Mouse (Mus musculus) gastrocnemius, postnatal 36 days (tissue): Measurements from ENCODE around the gene Dnajb12. TPM values are rescaled to one million over a fixed set of nuclear protein-coding genes. Genes with fewer than 3 reads are reported as not detected.

Source experiments
- DNase-seq, 2 experiments: peaks; one replicate each; pipeline ENCODE4 v3.0.0; 2022
- intact Hi-C: fragments of 180-260 bp; cut with DNase I; formaldehyde crosslinking; loops from one replicate; pipeline ENCODE4 v1.15.1; 2025
- long read RNA-seq, 2 experiments: library from polyadenylated mRNA; stranded (forward); transcript quantifications; one replicate each; pipeline ENCODE4 v2.0.0; 2021
- total RNA-seq, 2 experiments: library from RNA; stranded (reverse); gene quantifications; 2 replicates each; pipeline ENCODE4 v1.2.3; 2021

The Dnajb12 gene
- 10 to 100 TPM; 54.7 to 61.2 TPM for total RNA-seq
- long read RNA-seq, experiment 1, transcript Dnajb12-201 (9 exons, 2,238 nt), result minor isoform, 6 of 84 reads
- long read RNA-seq, experiment 1, transcript Dnajb12-205 (9 exons, 3,041 nt), result major isoform, 13 of 84 reads
- long read RNA-seq, experiment 1, transcript Dnajb12-204 (9 exons, 3,070 nt), result minor isoform, 9 of 84 reads
- long read RNA-seq, experiment 1, partial matches to known transcripts, result 15 of 84 reads
- long read RNA-seq, experiment 1, other reads (novel, unspliced or antisense), result 41 of 84 reads
- long read RNA-seq, experiment 2, transcript Dnajb12-205 (9 exons, 3,041 nt), result major isoform, 23 of 115 reads
- long read RNA-seq, experiment 2, transcript Dnajb12-204 (9 exons, 3,070 nt), result minor isoform, 20 of 115 reads
- long read RNA-seq, experiment 2, transcript Dnajb12-201 (9 exons, 2,238 nt), result minor isoform, 15 of 115 reads
- long read RNA-seq, experiment 2, partial matches to known transcripts, result 10 of 115 reads
- long read RNA-seq, experiment 2, other reads (novel, unspliced or antisense), result 47 of 115 reads

- intact Hi-C loops, result no loop called here
- DNase-seq, result peak; percentile 90 to 96
These were observed at the start of gene Dnajb12 for GRCm38 (mm10) chr10:59879255-59880028. Gene Dnajb12, plus strand, starts transcription at chr10:59879556.

- intact Hi-C loops, result no loop called here
- DNase-seq, result no peak
These were observed 49.5 kb upstream of the Dnajb12 start for GRCm38 (mm10) chr10:59829886-59830285.

GRCm38 (mm10) chr10:59831950-59832349 is 47.4 kb upstream of the Dnajb12 start:
- intact Hi-C loops, result no loop called here
- DNase-seq, result no peak

- intact Hi-C loops, result no loop called here
These were observed 43.8 kb upstream of the Dnajb12 start for GRCm38 (mm10) chr10:59835301-59836155.

GRCm38 (mm10) chr10:59837490-59837889 is 41.9 kb upstream of the Dnajb12 start:
- DNase-seq, result no peak
- intact Hi-C loops, result no loop called here

More at GRCm38 (mm10) chr10:59835301-59836155, 43.8 kb upstream of the Dnajb12 start:
- DNase-seq, result no peak

- intact Hi-C loops, result no loop called here
- DNase-seq, result no peak
These were observed 37.9 kb upstream of the Dnajb12 start for GRCm38 (mm10) chr10:59841434-59841833.

- intact Hi-C loops, result no loop called here
These were observed 36.2 kb upstream of the Dnajb12 start for GRCm38 (mm10) chr10:59843125-59843524.

GRCm38 (mm10) chr10:59844686-59845085 is 34.7 kb upstream of the Dnajb12 start:
- intact Hi-C loops, result no loop called here
- DNase-seq, result peak in 1 of 2 experiments; percentile 22

More at GRCm38 (mm10) chr10:59843125-59843524, 36.2 kb upstream of the Dnajb12 start:
- DNase-seq, result no peak

- DNase-seq, result no peak
- intact Hi-C loops, result no loop called here
These were observed 32.9 kb upstream of the Dnajb12 start for GRCm38 (mm10) chr10:59846416-59846815.

GRCm38 (mm10) chr10:59848079-59848877 is 31.1 kb upstream of the Dnajb12 start:
- intact Hi-C loops, result no loop called here
- no peak for DNase-seq

GRCm38 (mm10) chr10:59848953-59849352 is 30.4 kb upstream of the Dnajb12 start:
- DNase-seq, result no peak
- intact Hi-C loops, result no loop called here

- DNase-seq, result no peak
- intact Hi-C loops, result no loop called here
These were observed 30.0 kb upstream of the Dnajb12 start for GRCm38 (mm10) chr10:59849371-59849770.

- no peak for DNase-seq
- intact Hi-C loops, result no loop called here
These were observed 22.2 kb upstream of the Dnajb12 start for GRCm38 (mm10) chr10:59857157-59857556.

GRCm38 (mm10) chr10:59860684-59861083 is 18.7 kb upstream of the Dnajb12 start:
- intact Hi-C loops, result loop anchor here (5.0 to 10.0 kb wide), 3 partner anchors 46 to 408 kb away; partner anchors contain the start of genes Gm10322 and Mcu
- DNase-seq, result no peak

- no peak for DNase-seq
- intact Hi-C loops, result loop anchor here (5.0 to 10.0 kb wide), 3 partner anchors 46 to 409 kb away; partner anchors contain the start of genes Gm10322 and Mcu
These were observed 18.2 kb upstream of the Dnajb12 start for GRCm38 (mm10) chr10:59861201-59861600.

GRCm38 (mm10) chr10:59862816-59863440 is 16.4 kb upstream of the Dnajb12 start:
- intact Hi-C loops, result loop anchor here (5.0 to 10.0 kb wide), 3 partner anchors 48 to 411 kb away; partner anchors contain the start of genes Gm10322 and Mcu
- no peak for DNase-seq

- intact Hi-C loops, result loop anchor here (5.0 to 10.0 kb wide), 3 partner anchors 49 to 411 kb away; partner anchors contain the start of genes Gm10322 and Mcu
- DNase-seq, result no peak
These were observed 15.7 kb upstream of the Dnajb12 start for GRCm38 (mm10) chr10:59863620-59864019.

GRCm38 (mm10) chr10:59864232-59864875 is 15.0 kb upstream of the Dnajb12 start:
- intact Hi-C loops, result loop anchor here (5.0 to 10.0 kb wide), 3 partner anchors 50 to 412 kb away; partner anchors contain the start of genes Gm10322 and Mcu
- no peak for DNase-seq
